Mouse (Mus musculus): ENCODE measurements around the gene Arfrp1.

The Arfrp1 gene

DNA sequence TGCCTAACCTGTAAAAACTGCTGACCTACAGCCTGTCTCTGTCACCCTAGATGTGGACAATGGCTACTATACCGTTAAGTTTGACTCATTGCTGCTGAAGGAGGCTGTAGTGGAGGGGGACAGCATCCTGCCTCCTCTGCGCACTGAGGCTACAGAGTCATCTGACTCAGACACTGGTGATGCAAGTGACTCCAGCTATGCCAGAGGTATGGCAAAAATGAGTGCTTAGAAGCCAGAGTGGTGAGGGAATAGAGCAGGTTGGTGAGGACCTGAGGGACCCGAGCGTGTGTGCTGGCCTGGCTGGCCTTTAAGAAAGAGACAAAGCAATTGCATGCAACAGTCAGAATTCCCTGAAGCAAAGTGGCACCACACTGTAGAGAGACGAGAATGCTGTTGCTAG, 13.5 kb upstream of the Arfrp1 start:
- DNase-seq (ENCODE audit: low read depth, low spot score): no peak

- DNase-seq (ENCODE audit: low read depth, low spot score): no peak
Measured at GRCm38 (mm10) chr2:181377230-181377629, 12.0 kb upstream of the Arfrp1 start.

- DNase-seq (ENCODE audit: low read depth, low spot score): peak; percentile 34
Measured at GRCm38 (mm10) chr2:181375787-181376186, 10.6 kb upstream of the Arfrp1 start.

DNA sequence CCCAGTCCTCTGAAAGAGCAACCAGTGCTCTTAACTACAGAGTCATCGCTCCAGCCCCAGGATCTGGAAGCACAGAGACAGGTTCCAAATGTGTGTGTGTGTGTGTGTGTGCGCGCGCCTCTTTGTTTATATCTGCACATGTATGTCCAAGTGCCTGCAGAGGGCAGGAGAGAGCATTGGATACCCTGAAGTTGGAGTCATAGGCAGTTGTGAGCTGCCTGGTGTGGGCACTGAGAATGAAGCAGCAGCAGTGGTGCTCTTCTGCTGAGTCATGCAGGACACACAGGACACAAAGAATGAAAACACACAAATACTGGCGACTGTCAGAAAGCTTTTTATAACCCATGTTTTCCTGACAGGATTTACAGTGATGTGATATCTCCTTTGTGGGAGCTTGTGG, 4.8 kb upstream of the Arfrp1 start:
- DNase-seq (ENCODE audit: low read depth, low spot score): no peak

DNA sequence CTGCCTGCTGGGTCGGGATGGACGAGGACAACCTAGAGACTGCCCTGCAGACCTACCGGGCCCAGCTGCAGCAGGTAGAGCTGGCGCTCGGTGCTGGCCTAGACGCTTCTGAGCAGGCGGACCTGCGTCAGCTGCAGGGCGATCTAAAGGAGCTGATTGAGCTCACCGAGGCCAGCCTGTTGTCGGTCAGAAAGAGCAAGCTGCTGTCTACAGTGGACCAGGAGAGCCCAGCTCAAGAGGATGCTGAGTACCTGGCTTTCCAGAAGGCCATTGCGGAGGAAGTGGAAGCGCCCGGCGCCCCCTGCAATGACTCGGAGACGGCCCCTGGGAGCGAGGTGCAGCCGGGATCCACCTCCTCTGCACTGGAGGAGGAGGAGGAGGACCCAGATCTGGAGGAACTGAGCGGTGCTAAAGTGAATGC, 461 bp upstream of the Arfrp1 start:
- peak; percentile 19 for DNase-seq (ENCODE audit: low read depth, low spot score)

- no peak for DNase-seq (ENCODE audit: low read depth, low spot score)
Measured at GRCm38 (mm10) chr2:181364487-181364859, 731 bp downstream of the Arfrp1 start.

DNA sequence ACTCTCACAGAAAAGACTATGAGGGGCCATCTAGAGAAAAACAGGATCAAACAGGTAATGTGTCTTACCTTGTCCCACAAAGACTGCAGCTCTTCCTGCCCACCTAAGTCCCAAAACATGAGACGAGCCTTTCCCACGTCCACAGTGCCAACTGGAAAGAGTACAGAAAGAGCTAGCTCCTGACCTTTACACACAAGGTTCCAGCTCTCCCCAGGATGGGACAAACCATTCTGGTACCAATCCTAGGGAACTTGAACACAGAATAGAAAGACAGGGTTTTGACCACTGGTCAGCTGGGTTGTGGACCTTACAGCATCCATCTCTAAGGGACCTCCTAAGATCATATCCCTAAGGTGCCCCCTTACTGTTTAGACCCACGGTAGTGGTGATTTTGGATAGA, 1.3 kb downstream of the Arfrp1 start:
- DNase-seq (ENCODE audit: low read depth, low spot score): no peak

- no peak for DNase-seq (ENCODE audit: low read depth, low spot score)
Measured at GRCm38 (mm10) chr2:181356780-181357179, 8.4 kb downstream of the Arfrp1 start.

GRCm38 (mm10) chr2:181342766-181343165, 22.4 kb downstream of the Arfrp1 start:
- no peak for DNase-seq (ENCODE audit: low read depth, low spot score)

- no peak for DNase-seq (ENCODE audit: low read depth, low spot score)
Measured at GRCm38 (mm10) chr2:181340426-181340825, 24.8 kb downstream of the Arfrp1 start.

- peak; percentile 42 for DNase-seq (ENCODE audit: low read depth, low spot score)
Measured at GRCm38 (mm10) chr2:181334023-181334422, 31.2 kb downstream of the Arfrp1 start.

- no peak for DNase-seq (ENCODE audit: low read depth, low spot score)
Measured at GRCm38 (mm10) chr2:181332542-181332941, 32.7 kb downstream of the Arfrp1 start.

- no peak for DNase-seq (ENCODE audit: low read depth, low spot score)
Measured at GRCm38 (mm10) chr2:181326098-181326497, 39.1 kb downstream of the Arfrp1 start.

GRCm38 (mm10) chr2:181322136-181322535, 43.1 kb downstream of the Arfrp1 start:
- no peak for DNase-seq (ENCODE audit: low read depth, low spot score)

DNA sequence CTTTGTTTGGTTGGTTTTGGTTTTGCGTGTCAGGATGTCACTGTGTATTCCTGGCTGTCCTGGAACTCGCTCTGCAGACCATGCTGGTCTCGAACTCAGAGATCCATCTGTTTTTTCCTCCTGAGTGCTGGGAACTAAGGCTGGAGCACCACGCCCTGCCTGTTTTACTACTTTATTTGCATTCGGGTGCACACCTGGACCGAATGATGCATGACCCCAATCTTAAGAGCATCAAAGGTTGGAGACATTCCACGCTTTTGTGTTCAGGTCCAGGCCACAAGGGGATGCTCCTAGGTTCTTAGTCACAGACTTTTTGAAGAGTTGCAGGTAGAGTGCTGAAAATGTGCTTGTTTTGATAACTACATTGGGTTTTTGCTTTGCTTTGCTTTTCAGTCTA, 45.1 kb downstream of the Arfrp1 start:
- peak; percentile 15 for DNase-seq (ENCODE audit: low read depth, low spot score)

DNA sequence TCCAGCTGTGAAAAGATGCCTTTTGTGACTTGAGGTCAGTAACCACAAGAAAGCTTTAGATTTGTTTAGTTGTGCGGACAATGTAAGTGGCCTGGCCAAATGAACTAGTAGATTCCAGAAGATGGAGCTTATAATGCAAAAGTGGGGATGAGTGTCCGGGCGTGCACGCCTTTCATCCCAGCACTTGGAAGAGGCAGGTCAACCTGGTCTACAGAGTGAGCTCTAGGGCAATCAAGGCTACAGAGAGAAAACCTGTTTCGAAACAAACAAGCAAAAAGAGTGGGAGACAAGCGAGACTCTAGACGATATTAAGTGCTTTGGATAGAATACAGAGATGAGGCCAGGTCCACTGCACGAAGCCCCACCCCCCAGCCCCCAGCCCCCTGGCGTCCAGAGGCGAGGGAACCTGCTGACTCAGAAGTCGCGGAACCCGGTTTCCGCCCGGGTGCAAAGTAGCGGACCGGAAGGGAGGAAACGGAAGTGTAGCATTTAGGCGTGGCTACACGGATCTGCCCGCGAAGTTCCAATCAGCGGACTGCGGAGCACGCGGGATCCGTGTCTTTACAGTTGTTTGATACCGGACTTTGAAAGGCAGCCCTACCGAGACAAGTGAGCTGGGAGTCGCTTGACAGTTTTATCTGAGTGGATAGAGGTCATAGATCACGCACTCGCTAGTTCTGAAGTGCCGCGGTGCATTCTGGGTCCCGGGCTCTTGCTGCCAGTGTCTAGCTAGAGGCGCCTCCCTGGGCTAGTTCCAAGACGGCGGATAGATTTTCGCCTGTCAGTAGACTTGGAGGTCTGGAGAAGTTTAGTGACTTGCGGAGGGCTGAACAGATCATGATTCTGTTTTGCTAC, 45.7 kb downstream of the Arfrp1 start, which contains the start of gene Rtel1:
Gene Rtel1, plus strand, starts transcription at position 492 of the 855 bp plus-strand sequence.
- DNase-seq (ENCODE audit: low read depth, low spot score): peak; percentile 74

DNA sequence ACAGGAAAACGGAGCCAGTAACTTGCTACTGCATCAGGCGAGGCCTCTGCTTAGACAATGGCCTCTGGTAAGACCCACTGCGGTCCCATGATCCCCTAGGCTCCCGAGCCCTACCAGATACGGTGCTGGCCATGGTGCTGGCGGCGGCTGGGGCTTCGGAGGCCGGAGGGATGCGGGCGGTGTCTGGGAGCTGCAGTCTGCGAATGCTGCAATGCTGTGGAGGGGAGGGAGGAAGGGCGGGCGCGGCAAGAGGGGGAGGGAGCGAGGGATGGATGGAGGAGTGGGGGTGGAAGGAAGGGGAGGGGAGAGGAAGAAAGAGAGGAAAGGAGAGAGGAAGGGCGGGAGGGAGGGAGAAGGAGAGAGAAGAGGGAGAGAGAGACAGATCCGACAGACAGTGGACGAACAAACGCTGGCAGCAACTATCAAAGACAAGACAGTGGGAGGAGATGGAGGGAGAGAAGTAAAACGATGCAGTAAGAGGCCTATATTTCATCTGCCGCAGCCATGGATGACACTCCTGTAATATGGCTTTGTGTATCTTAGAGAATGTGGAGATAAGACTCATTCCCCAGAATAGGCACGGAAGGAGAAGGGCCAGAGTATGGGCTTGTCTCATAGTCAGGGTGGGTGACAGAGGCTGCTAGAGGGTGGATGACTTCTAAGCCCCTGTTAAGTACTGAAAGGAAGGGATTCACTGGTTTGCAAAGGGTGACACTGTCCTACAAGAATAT, 51.0 kb downstream of the Arfrp1 start, which contains the start of gene Stmn3:
Gene Stmn3, minus strand, starts transcription at position 421 of the 731 bp plus-strand sequence.
- DNase-seq (ENCODE audit: low read depth, low spot score): no peak

DNA sequence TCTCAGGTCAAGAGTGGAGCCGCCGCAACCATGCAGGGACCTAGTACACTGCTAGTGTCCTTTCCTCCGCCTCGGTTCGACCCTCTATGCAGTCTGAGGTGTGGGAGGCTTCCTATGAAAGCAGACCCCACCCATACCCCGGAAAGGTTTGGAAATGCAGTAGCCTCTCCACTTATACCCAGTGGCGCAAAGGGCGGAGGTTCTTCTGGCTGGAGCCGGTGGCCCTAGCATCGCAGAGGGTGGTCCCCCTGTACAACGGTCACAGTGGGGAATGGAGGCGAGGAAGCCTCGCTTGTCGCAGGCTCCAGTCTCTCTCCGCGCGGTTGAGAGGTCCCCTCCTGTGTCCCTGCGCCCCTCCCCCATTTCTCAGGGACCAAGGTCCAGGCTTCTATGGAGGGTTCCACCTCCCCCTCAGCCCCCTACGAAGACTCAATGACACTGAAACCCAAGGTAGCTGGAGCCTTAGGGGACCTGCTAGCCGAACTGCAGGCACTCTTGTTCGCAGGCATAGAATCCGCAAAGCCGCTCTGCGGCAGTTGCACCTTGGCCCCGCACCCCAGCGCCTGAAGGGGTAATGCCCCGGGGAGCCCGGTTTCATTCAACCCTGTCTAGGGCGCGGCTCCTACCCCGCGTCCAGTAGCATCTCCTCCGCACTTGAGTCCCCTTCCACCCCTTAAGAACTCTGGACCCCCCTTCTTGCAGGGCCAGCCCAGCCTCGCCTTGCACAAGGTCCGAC, 51.7 kb downstream of the Arfrp1 start:
- DNase-seq (ENCODE audit: low read depth, low spot score): no peak

DNA sequence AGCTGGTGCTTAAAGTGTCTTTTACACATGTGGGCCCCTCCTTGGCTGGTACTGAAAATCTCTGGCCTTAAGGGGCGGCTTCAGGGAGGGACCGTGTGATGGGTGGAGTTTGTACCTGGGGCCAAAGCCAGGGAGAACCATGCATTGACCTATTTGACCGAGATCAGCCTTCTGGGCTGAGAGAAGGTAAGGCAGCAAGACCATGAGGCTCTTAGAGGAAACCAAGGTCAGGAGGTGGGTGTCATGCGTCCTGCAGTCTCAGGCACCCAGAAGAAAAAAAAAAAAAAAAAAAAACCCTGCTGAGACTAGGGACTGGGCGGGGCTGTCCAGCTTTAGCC, 52.2 kb downstream of the Arfrp1 start:
- DNase-seq (ENCODE audit: low read depth, low spot score): no peak

DNA sequence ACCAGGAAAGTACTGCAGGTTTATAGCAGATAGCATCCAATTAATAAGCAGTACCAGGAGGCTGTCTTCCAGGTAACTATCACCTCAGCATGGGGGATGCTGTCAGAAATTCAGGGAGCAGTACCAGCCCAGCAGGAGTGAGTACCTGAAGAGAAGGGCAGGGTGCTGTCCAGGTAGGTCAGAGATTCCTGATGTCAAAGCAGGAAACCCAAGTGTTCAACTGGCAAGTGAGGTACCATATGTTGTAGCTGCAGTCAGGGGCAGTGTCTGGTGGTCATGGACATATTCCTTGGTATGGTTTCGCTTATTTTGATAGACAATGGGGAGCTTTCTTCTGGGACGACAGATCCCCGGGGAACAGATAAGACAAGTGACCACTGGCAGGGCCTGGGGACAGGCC, 52.8 kb downstream of the Arfrp1 start:
- DNase-seq (ENCODE audit: low read depth, low spot score): no peak

Data from c-Kit-negative CD71-positive TER-119-positive erythroid progenitor cells, embryonic 14.5 days (primary cell).